ENCODE assay signal across 8 mouse cellular contexts in genomic region chr2:178287285-178287684, GRCm38 (mm10).
A peak's percentile ranks its signal among the peaks of the same experiment; 100 is the strongest.
DNase-seq lines count a peak whose midpoint lies in the region; ATAC-seq and TF ChIP-seq lines count a peak whose summit lies in the region.

No protein-coding gene starts in this region.

- H3K36me3 ChIP-seq in hindbrain, embryonic 11.5 days (ENCODE audit: control insufficient read depth, insufficient read depth, low read length) = no peaks in the 10 kb centered on the region
- H3K36me3 ChIP-seq in hindbrain, embryonic 14.5 days (replicated peaks; ENCODE audit: control insufficient read depth, insufficient read depth) = peaks cover 21% of the 10 kb centered on the region
- no peaks in the 10 kb centered on the region for H3K36me3 ChIP-seq in testis, adult 2 months (ENCODE audit: control insufficient read depth, insufficient read depth, low read length)
- no peaks in the 10 kb centered on the region for H3K36me3 ChIP-seq in embryonic facial prominence, embryonic 11.5 days (replicated peaks; ENCODE audit: control insufficient read depth, insufficient read depth, low read depth, low read length)

- no peak overlapping the region for H3K4me2 ChIP-seq in hindbrain, embryonic 11.5 days (replicated peaks; ENCODE audit: low read depth, low read length)
- no peak overlapping the region for H3K4me2 ChIP-seq in hindbrain, embryonic 14.5 days (replicated peaks)
- H3K4me2 ChIP-seq in embryonic facial prominence, embryonic 11.5 days (ENCODE audit: low read depth, low read length) = no peak overlapping the region

- H3K9me3 ChIP-seq in hindbrain, embryonic 11.5 days (ENCODE audit: control insufficient read depth, low read length) = no peaks in the 10 kb centered on the region
- no peaks in the 10 kb centered on the region for H3K9me3 ChIP-seq in hindbrain, embryonic 14.5 days (ENCODE audit: control insufficient read depth, low read length)
- H3K9me3 ChIP-seq in embryonic facial prominence, embryonic 11.5 days (replicated peaks; ENCODE audit: control insufficient read depth, low read length) = no peaks in the 10 kb centered on the region

- peak; percentile 61 for DNase-seq in hindbrain, embryonic 11.5 days (ENCODE audit: low spot score)
- DNase-seq in hindbrain, embryonic 14.5 days (ENCODE audit: low spot score) = no peak
- no peak for DNase-seq in testis, postnatal 14 days (ENCODE audit: low spot score)
- DNase-seq in embryonic facial prominence, embryonic 11.5 days (ENCODE audit: low spot score) = peak; percentile 50
- peak; percentile 49 to 62 for DNase-seq in natural killer cell, adult 2 months (ENCODE audit: low spot score in 2 of 2)
- no peak for DNase-seq in gastrocnemius, adult 18-20 months (ENCODE audit: low spot score)

- no peaks in the 10 kb centered on the region for H3K4me1 ChIP-seq in hindbrain, embryonic 11.5 days (replicated peaks; ENCODE audit: control insufficient read depth, insufficient read depth, low read length)
- H3K4me1 ChIP-seq in hindbrain, embryonic 14.5 days (replicated peaks; ENCODE audit: control insufficient read depth, insufficient read depth, low read length) = no peaks in the 10 kb centered on the region
- no peaks in the 10 kb centered on the region for H3K4me1 ChIP-seq in testis, adult 2 months (ENCODE audit: control insufficient read depth, insufficient read depth, low read length)
- no peaks in the 10 kb centered on the region for H3K4me1 ChIP-seq in embryonic facial prominence, embryonic 11.5 days (ENCODE audit: control insufficient read depth, insufficient read depth, low read length)

- peak; percentile 13; the same call in 1 of the 2 replicates for TF ChIP-seq CTCF in testis, adult 2 months (IDR thresholded peaks at IDR 0.05; ENCODE audit: control insufficient read depth, insufficient read depth, insufficient replicate concordance, low read depth, low read length)

- no peak overlapping the region for H3K4me3 ChIP-seq in hindbrain, embryonic 11.5 days (ENCODE audit: low read depth, low read length)
- no peak overlapping the region for H3K4me3 ChIP-seq in hindbrain, embryonic 14.5 days (replicated peaks; ENCODE audit: low read length)
- H3K4me3 ChIP-seq in testis, adult 2 months (ENCODE audit: control insufficient read depth, low read depth, low read length) = no peak overlapping the region
- H3K4me3 ChIP-seq in embryonic facial prominence, embryonic 11.5 days (ENCODE audit: low read depth, low read length) = no peak overlapping the region

- H3K9ac ChIP-seq in hindbrain, embryonic 11.5 days (ENCODE audit: low read depth, low read length) = no peak overlapping the region
- no peak overlapping the region for H3K9ac ChIP-seq in hindbrain, embryonic 14.5 days
- no peak overlapping the region for H3K9ac ChIP-seq in embryonic facial prominence, embryonic 11.5 days (replicated peaks; ENCODE audit: low read length)

- H3K27me3 ChIP-seq in hindbrain, embryonic 11.5 days (ENCODE audit: control insufficient read depth, insufficient read depth, low read length) = no peaks in the 10 kb centered on the region
- H3K27me3 ChIP-seq in hindbrain, embryonic 14.5 days (ENCODE audit: control insufficient read depth, insufficient read depth, low read length) = no peaks in the 10 kb centered on the region
- no peaks in the 10 kb centered on the region for H3K27me3 ChIP-seq in testis, adult 2 months (ENCODE audit: control insufficient read depth, insufficient read depth, low read length)
- no peaks in the 10 kb centered on the region for H3K27me3 ChIP-seq in embryonic facial prominence, embryonic 11.5 days (ENCODE audit: control insufficient read depth, insufficient read depth, low read length)

- no peak for TF ChIP-seq POLR2A in testis, adult 2 months (IDR thresholded peaks at IDR 0.05; ENCODE audit: control insufficient read depth, low read depth, low read length)

- no peak for ATAC-seq in hindbrain, embryonic 11.5 days (ENCODE audit: low FRiP score)
- no peak for ATAC-seq in hindbrain, embryonic 14.5 days (ENCODE audit: low FRiP score)
- ATAC-seq in embryonic facial prominence, embryonic 11.5 days (replicated peaks; ENCODE audit: insufficient number of reproducible peaks, low FRiP score, low TSS enrichment, low read depth) = no peak
- ATAC-seq in inflammation-experienced regulatory T-cells, adult 6 months = no peak

- H3K27ac ChIP-seq in hindbrain, embryonic 11.5 days (ENCODE audit: low read depth, low read length) = no peak overlapping the region
- no peak overlapping the region for H3K27ac ChIP-seq in hindbrain, embryonic 14.5 days
- H3K27ac ChIP-seq in testis, adult 2 months (ENCODE audit: control insufficient read depth, insufficient read depth, low read depth, low read length) = no peak overlapping the region
- no peak overlapping the region for H3K27ac ChIP-seq in embryonic facial prominence, embryonic 11.5 days (replicated peaks; ENCODE audit: low read depth, low read length)

- 81% methylated on average over 5 of the region's 5 CpGs for WGBS in hindbrain, embryonic 11.5 days
- 84% methylated on average over 5 of the region's 5 CpGs for WGBS in hindbrain, embryonic 14.5 days
- WGBS in embryonic facial prominence, embryonic 11.5 days = 74% methylated on average over 5 of the region's 5 CpGs

Comparison
In these comparisons a context has a peak if more than half of its experiments do, and no peak if none do; other contexts are left out.
1. DNase-seq: peak in hindbrain, embryonic 11.5 days (single experiment), embryonic facial prominence, embryonic 11.5 days (single experiment) and natural killer cell, adult 2 months (2 of 2); none in hindbrain, embryonic 14.5 days (single experiment), testis, postnatal 14 days (single experiment) and gastrocnemius, adult 18-20 months (single experiment).